Mouse (Mus musculus) liver, postnatal 0 days (tissue): Measurements from ENCODE around the gene Tmem131l.

Experiments
- CTCF ChIP-seq: sonication (generic); IDR thresholded peaks from 2 replicates; pipeline ENCODE4 v1.5.1; 2016; ENCODE audit warnings: antibody characterized with exemption, low read depth
- EP300 ChIP-seq: IDR thresholded peaks from 2 replicates; pipeline ENCODE4 v1.6.1; 2016; ENCODE audit warnings: antibody characterized with exemption, low read depth, mild to moderate bottlenecking

- no peak for TF ChIP-seq CTCF
- TF ChIP-seq EP300 = no peak
Measured at GRCm38 (mm10) chr3:83862956-83863355, 177.0 kb downstream of the Tmem131l start.
